Mouse (Mus musculus) ovary, postnatal 14 days (tissue): Measurements from ENCODE around the gene Cog7.
A peak's percentile ranks its signal among the peaks of the same experiment; 100 is the strongest.

Experiments
- DNase-seq: peaks from one replicate; pipeline ENCODE4 v3.0.0; 2022; ENCODE audit warnings: low spot score

Cog7 gene

DNA sequence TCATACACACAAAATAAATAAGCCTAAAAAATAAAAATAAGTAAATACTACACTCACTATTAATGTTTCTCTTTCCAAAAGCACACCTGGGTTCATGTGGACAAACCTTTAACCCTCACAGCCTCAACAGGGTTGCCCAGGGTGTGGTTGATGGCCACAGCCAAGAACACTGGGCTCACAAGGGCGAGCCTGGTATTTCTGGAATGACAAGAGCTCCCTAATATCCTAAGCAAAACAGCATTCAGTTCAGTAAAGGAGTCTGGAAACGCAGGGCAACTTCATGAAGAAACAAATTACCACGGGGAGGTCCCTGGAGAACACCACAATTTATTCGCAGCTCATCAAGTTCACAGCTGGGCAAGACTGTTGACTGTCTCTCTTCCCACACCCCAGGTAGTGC lies 34.0 kb downstream of the Cog7 start:
- DNase-seq: no peak

DNA sequence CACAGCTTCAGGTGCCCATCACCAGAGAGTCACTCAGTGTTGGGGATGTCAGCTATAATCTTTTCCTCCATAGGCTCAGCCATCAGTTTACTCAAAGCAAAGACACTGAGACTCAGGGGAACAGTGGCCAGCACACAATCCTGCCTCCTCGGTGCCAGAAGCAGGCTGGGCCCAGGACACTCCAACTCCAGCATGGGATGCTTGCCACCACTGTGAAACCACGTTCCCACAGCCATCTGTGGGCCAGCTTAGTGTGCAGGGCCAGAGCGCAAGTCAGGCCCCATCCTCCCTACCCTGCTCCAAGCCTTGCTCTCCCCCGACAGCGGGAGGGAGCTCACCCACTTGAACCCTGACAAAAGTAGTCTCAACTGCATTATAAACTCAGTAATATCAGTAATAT lies 35.3 kb downstream of the Cog7 start:
- no peak for DNase-seq

DNA sequence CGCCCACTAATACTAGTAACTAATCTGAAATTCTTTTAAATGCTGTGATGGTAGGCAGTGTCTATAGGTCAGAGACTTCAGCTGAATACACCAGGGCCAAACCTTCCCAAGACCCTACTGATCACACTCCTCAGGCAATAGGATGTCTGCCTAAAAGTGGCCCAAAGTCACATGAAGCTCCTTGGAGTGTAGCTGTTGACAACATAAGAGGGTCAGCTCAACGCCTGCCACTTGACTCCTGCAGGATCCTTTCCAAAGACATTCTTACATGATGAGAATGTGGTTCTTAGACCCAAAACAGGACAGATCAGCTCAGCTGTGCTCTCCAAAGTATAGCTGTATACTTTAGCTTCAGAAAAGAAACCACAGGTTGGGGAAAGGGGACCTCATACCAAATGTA lies 39.1 kb downstream of the Cog7 start:
- no peak for DNase-seq

DNA sequence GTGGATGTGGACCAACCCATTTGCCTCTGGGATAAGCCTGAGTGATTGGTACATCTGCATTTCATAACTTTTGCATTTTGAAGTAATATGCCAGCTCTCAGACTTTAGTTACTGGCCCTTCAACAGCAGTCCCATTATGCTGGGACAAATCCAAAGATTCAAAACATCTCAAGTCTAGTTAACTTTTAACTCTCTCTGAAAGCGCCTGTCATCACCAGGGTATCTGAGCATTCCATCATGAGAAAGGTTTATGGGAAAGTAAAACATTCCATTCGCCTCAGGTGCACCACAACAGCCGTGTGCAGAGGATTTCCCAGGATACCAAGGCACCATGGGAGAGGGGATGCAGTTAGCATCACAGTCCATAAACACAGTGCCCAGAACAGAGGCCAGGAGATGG lies 39.9 kb downstream of the Cog7 start:
- DNase-seq: no peak

DNA sequence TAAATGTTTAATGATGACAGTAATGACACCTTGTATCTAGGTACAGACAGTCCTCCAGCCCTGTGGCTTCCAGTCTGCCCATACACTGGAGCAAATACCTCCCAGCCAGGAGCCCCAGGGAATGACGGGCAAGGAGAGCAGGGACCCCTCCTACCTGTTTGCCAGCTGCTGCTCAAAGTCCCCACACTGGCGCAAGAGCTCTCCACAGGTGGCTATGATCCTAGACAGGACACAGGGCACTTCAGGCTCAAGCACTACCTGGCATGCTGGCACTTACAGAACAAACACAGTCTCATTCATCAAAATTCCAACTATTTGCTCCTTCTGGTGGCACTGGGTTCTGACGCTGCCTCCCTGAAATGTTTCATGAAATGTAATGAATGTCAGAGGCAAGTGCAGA lies 40.5 kb downstream of the Cog7 start:
- DNase-seq: no peak

DNA sequence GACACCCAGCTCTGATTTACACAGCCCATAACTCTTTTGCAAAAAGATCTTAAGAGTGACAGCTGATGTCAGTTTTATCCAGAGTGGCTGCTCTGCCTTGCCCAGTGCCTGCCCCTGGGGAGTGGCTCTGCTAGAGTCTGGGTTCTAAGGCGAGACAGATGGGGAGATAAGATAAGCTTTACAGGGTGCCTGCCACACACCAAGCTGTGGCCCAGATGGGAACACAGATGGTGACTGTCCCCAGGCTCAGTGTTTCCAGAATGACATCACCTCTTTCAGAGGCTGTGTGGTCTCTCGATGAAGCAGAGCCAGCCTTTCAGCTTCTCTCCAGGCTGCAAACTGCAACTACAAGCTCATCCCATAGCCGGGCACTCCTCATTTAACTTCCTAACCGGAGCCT lies 41.8 kb downstream of the Cog7 start:
- no peak for DNase-seq

DNA sequence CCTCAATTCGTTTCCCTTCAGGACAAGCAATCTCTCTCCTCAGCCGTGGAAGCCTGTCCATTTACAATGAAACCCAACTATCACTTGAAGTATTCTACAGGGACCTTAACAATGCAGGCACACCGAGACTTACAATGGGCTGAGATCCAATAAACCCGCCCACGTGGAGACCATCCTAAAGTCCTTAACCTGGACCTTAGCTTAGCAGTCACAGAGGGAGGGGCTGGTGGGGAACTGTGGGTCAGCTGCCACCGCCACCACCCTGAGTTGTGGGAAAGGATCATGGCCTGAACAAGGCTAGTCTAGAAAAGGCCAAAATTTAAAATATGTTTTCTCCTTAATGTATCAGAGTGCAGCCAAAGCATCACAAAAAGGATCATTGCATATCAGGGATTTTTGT lies 42.3 kb downstream of the Cog7 start:
- DNase-seq: no peak

DNA sequence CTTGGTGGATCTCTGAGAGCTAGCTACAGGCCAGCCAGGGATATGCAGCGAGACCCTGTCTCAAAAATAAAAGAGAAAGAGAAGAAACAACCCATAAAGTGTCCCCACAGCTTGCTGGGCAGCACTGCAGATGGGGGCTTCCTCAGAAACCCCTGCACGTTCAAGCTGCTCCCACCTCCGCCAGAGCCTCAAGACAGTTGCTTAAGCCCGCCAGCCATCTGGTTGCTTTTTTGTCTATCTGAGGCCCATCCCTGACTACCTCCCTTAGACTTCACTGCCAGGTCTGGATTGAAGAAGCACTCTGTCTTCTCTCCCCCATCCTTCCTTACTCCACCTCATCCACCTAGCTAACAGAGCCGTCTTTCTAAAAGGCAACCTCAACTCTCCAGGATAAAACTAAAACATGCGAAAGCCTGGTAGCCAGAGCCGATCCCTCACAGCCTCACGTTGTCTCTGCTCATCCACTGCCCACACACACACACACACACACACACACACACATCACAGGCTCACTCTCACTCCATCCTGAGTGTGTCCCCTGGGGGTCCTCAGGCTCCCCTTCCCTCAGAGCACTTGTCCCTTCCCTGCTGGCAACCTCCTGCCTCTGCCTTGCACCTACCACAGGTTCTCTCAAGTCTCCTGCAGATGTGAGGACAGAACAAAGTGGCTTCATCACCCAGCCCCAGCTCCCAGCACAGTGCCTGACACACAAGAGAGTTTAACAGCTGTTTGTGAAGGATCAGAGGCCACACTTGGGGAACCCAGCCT lies 43.2 kb downstream of the Cog7 start:
- no peak for DNase-seq

DNA sequence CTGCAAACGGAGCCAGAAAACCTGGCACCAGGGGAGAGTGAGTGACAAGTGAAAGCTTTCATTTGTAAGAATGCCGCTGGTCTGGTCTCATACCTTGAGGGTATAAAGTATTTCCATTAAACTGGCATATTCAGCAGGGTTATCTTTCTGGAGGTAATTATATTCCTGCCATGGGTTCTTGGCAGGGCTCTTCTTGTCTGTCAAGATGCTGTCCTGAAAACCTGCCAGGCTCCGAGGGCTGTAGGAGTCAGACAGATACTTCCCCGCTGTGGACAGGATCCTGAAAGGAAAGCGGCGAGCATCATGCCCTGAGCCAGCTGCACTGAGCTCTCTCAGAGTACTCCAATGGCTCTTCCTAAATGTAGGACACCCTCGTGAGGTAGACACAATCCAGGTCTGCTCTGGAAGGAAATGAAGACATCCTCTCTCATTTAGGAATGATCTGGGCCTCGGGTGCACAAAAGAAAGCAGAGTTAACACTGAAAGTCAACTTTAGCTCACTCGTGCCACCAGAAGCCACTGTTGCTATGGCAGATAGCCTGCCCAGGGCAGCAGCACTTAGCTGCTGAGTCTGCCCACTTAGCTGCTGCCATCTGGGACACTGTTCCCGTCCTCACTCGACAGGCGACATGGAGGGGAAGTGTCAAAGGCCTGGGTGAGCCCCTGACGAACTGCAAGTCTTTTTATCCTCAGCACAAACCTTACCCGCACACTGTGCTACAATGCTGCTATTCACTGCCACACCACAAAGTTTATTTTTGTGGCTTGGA lies 44.5 kb downstream of the Cog7 start:
- DNase-seq: no peak

DNA sequence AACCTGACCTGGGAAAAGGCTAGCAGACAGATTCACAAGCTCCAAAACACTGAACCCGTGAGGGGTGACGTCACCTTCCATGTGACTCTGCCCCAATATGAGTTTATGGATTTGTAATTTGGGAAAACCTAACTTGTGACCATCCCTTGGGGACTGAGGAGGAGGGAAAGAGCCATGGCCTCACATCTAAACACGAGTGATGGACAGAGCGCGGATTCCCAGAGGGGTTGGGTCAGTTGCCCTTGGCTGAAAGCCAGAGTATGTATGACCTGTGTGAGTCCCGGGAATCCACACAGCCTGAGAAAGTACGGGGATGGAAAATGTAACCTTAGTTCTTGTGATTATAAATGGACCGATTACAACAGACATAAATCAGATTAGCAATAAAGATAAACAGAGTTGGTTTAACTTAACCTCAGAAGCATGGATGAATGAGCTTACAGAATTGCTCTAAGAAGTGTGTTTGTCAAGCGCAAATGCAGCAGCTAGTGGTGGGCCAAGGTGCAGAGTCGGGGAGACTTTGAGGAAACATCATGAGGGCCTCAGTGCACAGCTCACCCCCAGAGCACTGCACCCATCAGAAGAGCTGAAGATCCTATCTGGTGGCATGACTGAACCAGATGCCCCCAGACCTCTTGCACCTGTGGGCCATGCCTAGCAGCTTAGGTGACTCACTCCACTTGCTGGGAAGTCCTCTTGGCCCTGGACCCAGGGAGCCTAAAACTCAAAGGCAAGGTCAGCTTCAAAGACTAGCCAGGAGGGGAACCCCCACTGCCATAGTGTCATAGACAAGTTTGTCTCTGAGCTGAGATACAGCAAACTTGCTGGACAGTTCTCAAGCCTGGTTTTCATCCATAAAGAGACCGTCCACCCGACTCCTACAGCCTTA lies 45.4 kb downstream of the Cog7 start:
- DNase-seq: no peak

DNA sequence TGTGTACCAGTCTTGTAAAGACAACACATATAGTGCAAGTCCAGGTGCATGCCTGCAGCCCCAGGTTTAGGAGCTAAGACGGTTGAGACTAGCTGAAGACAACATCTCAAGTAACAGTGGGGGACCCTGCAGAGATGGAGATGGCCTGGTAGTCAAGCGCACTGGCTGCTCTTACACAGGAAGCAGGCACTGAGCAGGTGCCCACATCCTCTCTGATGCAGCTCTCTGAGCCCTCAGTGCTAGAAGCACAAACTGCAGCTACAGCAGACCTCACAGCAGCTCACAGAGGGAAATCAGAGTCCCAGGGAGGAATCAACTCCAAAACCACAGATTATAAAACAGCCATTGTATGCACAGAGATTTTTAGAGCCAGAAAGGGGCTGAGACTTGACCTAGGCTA lies 47.2 kb downstream of the Cog7 start:
- DNase-seq: no peak

DNA sequence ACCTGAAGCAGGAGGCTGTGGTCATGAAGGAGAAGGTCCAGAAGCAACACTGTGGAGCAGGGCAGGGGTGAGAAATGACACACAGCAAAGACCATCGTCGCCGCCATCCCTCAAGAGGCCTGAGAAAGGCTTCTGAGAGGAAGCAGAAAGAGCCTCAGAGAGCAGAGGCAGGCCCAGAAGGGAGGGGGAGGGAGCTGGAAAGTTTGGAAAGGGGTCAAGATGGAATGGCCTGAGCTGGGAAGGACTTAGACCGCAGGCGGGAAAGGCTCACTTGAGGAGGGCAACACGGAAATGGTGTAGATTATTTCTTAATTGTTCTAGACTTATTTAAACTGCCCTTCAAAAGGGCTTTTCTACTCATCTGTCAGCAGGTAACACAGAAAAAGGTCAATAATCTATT lies 47.8 kb downstream of the Cog7 start:
- no peak for DNase-seq

DNA sequence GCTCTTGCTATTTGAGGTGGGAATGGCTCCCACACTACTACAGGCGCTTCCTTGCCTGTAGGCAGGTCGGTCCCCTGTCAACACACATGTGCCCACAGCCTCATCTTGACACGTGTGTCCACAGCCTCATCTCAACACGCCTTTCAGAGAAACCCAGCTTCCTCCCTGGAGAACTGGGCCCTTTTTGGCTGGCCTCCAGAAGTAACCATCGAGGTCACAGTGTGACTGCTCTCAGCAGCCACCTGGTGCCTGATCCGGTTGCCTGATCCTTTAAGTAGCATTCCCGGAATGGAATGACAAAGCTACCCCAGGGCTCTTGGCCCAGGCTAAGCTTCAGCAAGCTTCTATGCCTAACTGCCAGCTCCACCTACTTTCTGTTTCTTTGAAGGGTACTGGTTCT lies 50.3 kb downstream of the Cog7 start:
- no peak for DNase-seq

DNA sequence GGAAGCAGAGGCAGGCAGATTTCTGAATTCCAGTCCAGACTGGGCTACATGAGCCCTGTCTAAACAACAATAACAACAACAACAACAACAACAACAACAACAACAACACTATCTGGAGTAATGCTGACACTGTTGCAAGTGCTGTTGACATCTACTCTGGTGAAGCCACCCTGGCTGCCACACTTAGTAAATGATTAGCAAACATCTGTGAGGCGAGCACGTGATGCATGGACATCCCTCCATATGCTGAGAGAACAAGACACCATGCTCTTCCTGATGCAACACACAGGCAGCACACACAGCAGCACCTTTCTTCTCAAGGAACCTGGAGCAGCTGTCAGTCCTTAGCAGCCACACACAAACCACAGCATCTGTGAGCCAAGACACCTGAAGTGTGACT lies 53.6 kb downstream of the Cog7 start:
- no peak for DNase-seq

DNA sequence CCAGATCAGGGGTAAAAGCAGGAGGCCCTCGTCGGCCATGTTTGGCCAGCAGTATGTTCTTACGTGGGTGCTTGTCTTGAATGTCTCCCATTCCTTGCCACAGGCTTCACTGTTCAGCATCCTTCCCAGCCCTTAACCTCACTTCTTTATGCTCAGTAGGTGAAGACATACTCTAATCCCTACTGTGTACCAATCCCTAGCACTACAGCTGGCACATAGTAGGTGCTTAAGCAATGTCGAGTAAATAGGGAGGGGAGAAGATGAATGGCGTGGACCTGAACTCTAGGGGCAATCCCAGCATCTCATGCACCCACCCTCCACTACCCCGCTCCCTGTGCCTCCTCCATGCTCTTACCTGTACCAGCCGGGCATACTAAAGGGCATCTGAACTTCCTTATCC lies 57.1 kb downstream of the Cog7 start:
- no peak for DNase-seq

DNA sequence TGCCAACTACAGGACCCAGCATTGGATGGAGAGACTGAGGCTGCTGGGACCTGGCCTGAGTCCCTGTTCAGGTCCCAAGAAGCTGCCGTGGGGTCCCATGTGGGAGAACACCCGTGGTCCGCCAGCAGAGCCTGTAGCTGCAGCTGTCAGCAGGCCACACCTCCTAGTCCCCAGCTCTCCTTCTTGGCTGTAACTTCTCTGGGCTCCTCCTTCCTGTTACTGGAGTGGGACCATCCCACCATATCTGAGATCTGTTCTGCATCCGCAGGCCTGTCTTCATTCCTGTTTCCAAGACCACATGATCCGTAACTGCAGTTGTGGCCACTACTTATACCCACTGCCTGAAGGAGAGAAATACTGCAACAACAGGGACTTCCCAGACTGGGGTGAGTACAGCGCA lies 67.6 kb downstream of the Cog7 start:
- no peak for DNase-seq

DNA sequence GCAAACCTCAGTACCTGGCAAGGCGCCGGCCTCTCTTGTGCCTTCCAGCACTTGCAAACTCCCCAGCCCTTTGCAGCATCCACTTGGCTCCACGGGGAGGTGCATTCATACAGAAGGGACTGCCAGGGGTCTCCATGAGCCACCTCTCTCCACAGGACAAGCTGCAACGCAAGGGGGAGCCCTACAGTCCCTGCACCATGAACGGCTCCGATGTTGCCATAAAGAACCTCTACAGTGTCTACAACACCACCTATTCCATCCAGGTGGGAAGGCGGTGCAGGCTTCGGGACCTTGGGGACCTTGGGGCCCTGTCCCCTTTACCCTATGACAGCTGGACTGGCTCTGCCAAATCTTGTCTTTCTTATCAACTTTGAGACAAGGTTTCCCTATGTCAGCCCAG lies 69.3 kb downstream of the Cog7 start:
- no peak for DNase-seq

DNA sequence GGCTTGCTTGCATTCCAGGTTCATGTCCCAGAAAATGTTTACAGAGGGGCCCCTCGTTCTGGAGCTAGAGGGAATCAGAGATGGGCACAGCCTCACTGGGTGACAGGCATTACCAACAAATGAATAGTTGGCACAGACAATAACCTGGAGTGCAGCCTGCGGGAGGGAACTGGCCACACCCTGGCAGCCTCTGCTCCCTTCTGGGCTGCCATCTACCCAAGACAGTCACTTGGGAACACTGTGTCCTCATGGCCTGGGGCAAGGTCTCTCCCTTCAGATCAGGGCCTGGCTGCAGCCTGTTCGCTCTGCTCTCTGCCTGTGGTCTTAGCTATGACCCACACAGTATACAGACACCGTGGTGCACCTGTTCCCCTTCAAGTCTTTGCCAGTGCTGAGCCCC lies 74.6 kb downstream of the Cog7 start:
- DNase-seq: no peak

DNA sequence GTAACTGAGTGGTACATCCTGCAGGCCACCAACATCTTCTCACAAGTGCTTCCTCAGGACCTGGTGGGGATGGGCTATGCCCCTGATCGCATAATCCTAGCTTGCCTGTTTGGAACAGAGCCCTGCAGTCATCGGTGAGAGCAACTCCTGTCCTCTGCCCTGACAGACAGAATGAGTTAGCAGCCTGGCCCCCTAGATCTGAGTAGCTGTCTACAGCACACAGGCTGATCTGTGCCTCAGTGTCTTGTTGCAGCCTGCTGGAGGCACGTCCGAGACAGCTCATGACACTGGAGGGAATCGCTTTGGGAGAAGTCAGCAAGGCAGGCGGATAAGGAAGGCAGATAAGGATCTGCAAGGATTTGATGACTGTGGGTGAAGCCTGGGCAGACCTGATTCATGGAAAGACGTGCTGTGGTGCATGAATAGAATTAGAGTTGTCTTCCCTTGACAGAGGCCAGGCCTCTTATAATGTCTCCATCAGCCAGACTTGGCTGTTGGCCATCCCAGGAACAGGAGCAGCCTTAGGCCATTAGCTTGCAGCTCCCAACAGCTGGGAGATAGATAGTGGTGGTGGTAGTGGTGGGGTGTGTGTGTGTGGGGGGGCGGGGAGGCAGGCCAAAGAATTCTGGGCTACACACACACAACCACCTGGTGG lies 78.6 kb downstream of the Cog7 start:
- no peak for DNase-seq

DNA sequence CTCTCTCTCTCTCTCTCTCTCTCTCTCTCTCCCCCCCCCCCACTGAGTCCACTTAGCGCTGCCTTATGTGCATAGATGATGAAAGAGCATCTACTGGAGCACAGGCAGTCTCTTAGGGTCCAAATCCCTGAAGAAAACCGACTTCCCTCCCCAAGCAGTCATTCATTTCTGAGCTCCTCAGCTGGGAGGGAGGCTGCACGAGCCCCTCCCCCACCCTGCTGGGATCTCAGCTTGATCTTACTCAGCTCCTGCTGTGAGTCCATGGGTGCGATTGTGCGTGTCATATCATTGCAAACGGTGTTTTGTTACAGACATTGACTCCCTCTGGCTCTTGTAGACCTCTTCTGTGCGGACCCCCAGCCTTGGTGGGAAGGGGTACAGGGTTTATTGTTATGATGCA lies 81.6 kb downstream of the Cog7 start:
- no peak for DNase-seq

DNA sequence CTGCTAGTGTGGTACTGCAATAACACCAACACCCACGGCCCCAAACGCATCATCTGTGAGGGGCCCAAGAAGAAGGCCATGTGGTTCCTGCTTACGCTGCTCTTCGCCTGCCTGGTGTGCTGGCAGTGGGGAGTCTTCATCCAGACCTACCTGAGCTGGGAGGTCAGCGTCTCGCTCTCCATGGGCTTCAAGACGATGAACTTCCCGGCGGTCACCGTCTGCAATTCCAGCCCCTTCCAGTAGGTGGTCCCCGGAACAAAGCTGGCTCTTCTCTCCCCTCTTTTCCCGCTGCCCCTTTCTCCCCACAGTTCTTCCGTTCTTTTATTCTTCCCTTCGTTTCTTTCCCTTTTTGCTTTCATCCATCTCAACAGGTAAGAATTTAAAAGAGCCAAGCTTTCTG lies 82.2 kb downstream of the Cog7 start:
- peak; percentile 19 for DNase-seq

DNA sequence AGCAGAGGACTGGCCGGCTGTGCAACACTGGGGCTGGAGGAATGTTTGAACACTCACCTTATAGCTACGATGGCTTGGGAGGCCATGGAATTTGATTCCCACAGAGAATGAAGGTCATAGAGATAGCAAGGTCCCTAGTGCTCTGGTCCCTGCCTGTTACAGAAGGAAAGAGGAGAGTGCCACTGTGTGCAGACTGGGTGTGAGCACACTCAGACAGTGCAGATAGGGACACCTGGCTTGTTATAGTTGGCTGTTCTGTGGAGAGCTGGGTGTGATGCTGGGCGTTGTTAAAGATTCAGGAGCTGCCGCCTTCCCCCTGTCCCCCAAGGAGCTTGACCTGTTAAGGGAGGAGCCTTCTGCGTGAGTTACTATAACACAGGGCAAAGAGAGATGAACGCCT lies 84.8 kb downstream of the Cog7 start:
- DNase-seq: no peak
